Mouse (Mus musculus): ENCODE results near the gene Olfr724.
"Not testable (repeated sequence)": the region's sequence is repeated elsewhere in the genome, so short reads cannot be mapped to it uniquely, and the experiment has no call there.

The Olfr724 gene

DNA sequence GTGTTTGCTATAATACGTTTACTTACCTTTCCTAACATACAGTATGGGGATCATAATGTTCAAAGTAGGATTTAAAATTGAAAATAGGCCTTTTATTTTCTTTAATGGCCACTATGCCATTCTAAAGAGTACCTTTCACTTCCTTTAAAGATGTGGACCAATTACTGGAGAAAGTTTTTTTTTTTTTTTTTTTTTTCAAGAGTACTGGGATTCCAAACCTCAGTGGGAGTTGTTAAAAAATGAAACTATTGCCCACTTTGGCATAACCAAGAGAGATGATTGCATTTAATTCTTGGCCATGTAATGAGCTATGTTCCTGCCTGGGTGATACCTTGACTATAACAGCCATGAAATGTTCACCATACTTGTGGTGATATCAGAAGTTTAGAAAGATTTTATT, at the start of gene Olfr724:
Gene Olfr724 (minus strand): TSS at position 101 of the 400 bp plus-strand sequence.
- not testable (repeated sequence) for DNase-seq (ENCODE audit: low read depth, low spot score)

DNA sequence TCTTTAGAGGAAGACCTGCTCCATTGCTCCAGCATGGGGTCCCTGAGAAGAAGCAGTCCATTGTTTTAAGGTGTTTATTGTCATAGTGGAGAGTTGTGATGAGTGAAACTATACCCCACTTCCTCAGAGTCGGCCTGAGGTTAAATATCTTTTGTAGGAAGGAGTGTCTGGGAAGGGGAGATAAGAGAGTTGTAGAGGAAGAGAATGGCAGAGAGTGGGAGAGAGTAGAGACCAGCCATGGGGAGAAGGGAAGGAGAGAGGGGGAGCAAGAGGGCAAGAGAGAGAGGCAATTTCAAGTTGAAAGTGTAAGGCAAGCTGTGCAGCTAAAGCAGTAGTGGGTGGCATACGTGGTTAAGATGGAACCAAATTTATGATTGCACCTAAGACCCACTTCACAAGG, 7.2 kb downstream of the Olfr724 start:
- no peak for DNase-seq (ENCODE audit: low read depth, low spot score)

DNA sequence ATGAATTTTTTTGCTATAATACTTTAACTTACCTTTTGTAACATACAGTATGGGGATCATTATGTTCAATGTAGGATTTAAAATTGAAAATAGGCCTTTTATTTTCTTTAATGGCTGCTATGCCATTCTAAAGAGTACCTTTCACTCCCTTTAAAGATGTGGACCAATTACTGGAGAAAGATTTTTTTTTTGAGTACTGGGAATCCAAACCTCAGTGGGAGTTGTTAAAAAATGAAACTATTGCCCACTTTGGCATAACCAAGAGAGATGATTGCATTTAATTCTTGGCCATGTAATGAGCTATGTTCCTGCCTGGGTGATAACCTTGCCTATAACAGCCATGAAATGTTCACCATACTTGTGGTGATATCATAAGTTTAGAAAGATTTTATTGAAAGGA, 31.4 kb downstream of the Olfr724 start, which contains the start of gene Olfr723:
Gene Olfr723 (minus strand): TSS at position 101 of the 400 bp plus-strand sequence.
- DNase-seq (ENCODE audit: low read depth, low spot score): not testable (repeated sequence)

All from retina, postnatal 7 days (tissue).